In genomic region chr19:17294136-17294535, GRCm38 (mm10) we compare ENCODE assay signal across 11 mouse cellular contexts.
"Had no signal": no experiment of that assay in that cellular context is flagged by ENCODE, and none has a peak within 500 bp of the region (broad histone marks: within the 10 kb centered on the region; RNA-seq: fewer than 3 reads in every experiment).

No protein-coding gene starts in this region.

- H3K4me2 ChIP-seq: liver, embryonic 11.5 days; liver, embryonic 15.5 days; midbrain, embryonic 13.5 days; stomach, embryonic 15.5 days had no signal

- H3K9ac ChIP-seq: liver, embryonic 15.5 days; midbrain, embryonic 13.5 days; stomach, embryonic 15.5 days had no signal

- H3K4me1 ChIP-seq: limb, embryonic 10.5 days; midbrain, embryonic 13.5 days; stomach, embryonic 15.5 days had no signal

- H3K9me3 ChIP-seq: limb, embryonic 10.5 days; liver, embryonic 15.5 days; midbrain, embryonic 13.5 days; stomach, embryonic 15.5 days had no signal

- ATAC-seq: lung, postnatal 0 days; midbrain, embryonic 13.5 days had no signal

- H3K4me3 ChIP-seq: left cerebral cortex, adult 2 months; limb, embryonic 10.5 days; liver, embryonic 15.5 days; midbrain, embryonic 13.5 days; stomach, embryonic 15.5 days had no signal

- H3K27ac ChIP-seq: left cerebral cortex, adult 2 months; limb, embryonic 10.5 days; liver, embryonic 15.5 days; midbrain, embryonic 13.5 days; stomach, embryonic 15.5 days had no signal

- H3K27me3 ChIP-seq: liver, embryonic 15.5 days; midbrain, embryonic 13.5 days; stomach, embryonic 15.5 days had no signal

- DNase-seq: lung, adult 2 months; lung, postnatal 36 days; right cerebral cortex, postnatal 14 days; thymus, postnatal 36 days had no signal

- H3K36me3 ChIP-seq: limb, embryonic 10.5 days; liver, embryonic 15.5 days; midbrain, embryonic 13.5 days; stomach, embryonic 15.5 days had no signal
